Mouse (Mus musculus) G1E (cell line): Measurements from ENCODE around the gene Col25a1.

Experiments used
- CTCF ChIP-seq: IDR thresholded peaks from 2 replicates; pipeline ENCODE4 v1.5.1; 2012; ENCODE audit warnings: low read depth, low read length, inconsistent platforms, mixed read lengths
- GATA1 ChIP-seq: IDR thresholded peaks from 2 replicates; pipeline ENCODE4 v1.6.1; 2012; ENCODE audit warnings: borderline replicate concordance, low read length, inconsistent platforms, mixed read lengths
- GATA2 ChIP-seq: IDR thresholded peaks from 2 replicates; pipeline ENCODE4 v1.6.1; 2012; ENCODE audit warnings: low read depth, low read length, inconsistent platforms, borderline replicate concordance
- POLR2AphosphoS5 ChIP-seq: IDR thresholded peaks from 2 replicates; pipeline ENCODE4 v1.6.1; 2012; ENCODE audit warnings: low read depth, low read length, inconsistent platforms; ENCODE audit not compliant: insufficient replicate concordance
- TAL1 ChIP-seq: conservative IDR thresholded peaks from 2 replicates; pipeline ENCODE4 v1.6.1; 2012; ENCODE audit warnings: low read depth, low read length, inconsistent platforms, mixed read lengths

- TF ChIP-seq CTCF = no peak
- TF ChIP-seq GATA2 = no peak
- no peak for TF ChIP-seq GATA1
- TF ChIP-seq TAL1 = no peak
- TF ChIP-seq POLR2AphosphoS5 = no peak
Measured at GRCm38 (mm10) chr3:130288756-130289155, 157.5 kb downstream of the Col25a1 start.
